Mouse (Mus musculus) embryo, embryonic 11 days (tissue): ENCODE data around the gene BC051019.
A peak's percentile ranks its signal among the peaks of the same experiment; 100 is the strongest.

Experiments
- DNase-seq: peaks from one replicate; pipeline ENCODE4 v3.0.0-alpha.2; 2015

Gene BC051019

DNA sequence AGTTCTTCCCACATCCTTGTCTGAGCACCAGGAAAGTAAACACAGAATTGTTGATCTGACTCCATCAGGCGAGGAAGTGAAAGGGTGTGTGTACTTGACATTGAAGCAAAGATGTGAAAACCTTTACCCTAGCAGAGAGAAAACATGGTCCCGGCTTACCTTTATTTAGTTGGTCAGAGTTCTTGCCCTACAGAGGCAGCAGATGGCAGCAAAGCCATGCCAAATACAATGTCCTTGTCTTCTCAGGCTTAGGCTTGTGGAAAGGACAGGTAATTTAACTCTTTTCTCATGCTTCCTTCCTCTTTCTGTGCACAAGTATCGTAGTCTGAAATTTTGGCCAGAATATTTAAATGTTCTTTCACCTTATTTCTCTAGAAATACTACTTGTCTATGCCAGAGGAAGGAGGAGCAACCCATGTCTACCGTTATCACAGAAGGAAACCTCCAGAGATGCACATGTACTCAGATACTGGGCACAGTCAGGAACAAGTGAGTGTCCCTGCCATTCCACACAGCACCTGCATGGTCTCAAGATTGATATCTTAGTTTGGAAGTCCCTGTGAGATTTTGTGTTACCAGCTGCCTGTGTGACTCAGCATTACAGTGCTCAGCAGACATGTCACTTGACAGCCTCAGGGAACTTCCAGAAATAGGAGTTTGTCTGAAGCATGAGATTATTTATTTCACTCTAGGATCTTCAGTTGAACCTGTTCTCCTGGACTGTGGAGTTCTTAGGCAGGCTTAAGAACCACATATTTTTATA is 16.4 kb downstream of the BC051019 start:
- peak; percentile 62 for DNase-seq

DNA sequence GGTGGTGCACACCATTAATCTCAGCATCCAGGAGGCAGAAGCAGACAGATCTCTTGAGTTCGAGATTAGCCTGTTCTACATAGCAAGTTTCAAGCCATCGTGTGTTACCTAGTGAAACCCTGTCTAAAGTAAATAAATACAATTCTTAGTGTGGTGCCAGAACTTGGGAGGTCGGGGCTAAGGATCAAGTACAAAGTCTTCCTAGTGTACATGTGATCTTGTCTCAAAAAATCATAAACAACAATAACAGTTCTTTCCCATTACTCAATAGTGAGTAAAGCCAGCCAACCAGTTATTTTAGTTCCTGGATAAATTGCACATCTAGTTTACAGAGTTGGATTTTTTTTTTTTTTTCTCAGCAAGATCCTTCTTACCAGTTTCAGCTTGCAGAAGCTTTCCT is 19.2 kb downstream of the BC051019 start:
- DNase-seq: no peak

DNA sequence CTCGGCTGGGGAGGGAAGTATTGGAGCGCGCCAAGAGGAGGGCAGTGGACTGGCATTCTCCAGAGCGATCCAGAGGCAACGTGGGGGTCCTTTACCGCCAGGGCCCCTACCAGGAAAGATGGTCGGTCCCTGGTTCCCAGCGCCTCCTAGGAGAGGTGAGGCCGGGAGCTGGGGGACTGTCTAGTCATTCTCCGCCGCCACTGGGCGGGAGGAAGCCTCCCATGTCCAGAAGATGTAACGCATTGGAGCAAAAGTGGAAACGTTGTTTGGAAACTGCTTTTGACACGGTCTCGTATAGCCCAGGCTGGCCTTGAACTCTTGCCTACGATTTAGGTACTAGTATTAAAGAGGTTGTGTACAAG is 19.7 kb downstream of the BC051019 start:
- DNase-seq: no peak

DNA sequence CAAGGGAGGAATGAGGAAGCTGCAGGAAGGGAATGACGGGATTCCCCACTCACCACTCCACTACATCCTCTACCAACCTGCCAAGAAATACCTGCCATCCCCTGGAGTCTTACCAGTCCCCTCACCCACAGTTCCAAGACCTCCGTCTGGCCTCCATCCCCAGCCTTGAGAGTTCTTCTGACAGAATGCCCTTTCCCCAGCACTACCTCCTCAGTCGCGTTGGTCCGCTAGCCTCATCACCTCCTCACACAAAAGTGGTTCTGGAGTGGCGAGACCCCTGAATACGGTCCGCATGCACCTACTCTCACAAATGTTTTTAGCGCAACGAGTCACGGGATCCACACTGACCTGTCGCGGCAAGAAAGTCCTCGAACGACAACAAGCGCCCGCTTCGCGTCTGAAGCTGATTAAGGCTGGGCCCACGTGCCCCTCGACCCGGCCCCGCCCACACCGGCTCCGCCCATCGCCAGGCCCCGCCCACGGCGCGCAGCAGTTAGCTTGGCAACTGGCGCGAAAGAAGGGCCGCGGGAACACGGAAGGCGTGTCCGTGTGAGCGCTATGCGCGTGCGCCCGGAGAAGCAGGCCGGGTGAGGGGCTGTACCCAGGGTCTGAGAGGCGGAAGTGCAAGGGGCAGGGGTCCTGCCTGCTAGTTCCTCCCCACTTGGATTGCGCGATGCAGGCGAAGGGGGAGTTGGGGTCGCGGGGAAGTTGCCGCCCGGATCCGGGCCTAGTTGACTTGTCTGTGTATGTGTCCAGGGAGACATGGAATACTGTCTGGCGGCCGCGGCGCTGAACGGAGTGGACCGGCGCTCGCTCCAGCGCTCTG is 20.2 kb downstream of the BC051019 start, which contains the start of the genes St5 and Akip1:
Gene St5 (minus strand): TSS at position 416 of the 826 bp plus-strand sequence.
Gene Akip1 (plus strand): TSS at position 501 of the 826 bp plus-strand sequence.
- peak; percentile 97 for DNase-seq

DNA sequence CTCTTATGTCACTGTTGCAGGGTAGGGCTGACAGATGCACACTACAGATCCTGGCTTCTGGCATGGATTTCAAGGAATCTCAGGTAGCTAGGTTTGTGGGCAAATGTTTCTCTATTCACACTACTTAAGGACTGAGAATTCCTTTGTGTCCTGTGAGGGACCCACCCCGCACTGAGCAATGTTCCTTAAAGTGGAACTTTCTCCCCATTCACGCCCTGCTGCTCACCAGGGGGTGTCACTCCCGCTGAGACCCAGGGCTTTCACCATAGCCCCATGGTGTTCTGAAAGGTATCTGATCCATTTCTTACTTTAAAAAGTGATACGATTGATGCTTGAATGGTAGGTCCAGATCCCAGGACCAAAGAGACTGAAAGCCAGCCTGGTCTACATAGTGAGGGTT is 20.9 kb downstream of the BC051019 start:
- DNase-seq: no peak

DNA sequence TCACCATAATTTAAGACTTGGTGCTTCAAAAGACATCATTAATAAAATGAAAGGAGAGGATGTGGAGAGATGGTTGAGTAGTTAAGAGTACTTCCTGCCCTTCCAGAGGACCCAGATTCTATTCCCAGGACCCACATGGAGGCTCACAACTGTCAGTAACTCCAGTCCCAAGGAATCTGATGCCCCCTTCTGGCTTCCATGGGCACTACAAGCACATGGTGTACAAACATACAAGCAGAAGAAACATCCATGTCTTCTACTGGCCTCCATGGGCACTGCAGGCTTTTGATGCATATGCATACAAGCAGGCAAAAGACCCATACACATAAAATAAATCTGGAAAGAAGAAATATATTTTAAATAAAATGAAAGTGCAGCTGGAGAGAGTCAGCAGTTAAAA is 23.4 kb downstream of the BC051019 start:
- no peak for DNase-seq

DNA sequence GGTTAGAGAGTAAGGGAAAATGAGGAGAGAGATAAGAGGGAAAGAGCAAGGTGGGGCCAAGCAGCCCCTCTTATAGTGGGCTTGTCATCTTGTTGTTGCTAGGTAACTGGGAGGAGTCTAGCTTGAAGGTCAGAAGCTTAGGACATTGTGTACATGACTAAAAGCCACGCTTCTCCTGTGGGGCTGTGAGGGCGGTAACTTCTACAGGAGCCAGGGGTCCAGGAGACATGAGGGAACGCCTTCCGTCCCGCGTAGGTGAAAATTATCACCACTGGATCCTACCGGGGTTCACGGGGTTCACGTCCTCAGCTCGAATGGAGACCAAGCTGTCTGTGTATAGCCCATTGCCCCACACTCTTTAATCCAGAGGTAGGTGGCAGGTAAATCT is 28.3 kb downstream of the BC051019 start:
- DNase-seq: no peak

DNA sequence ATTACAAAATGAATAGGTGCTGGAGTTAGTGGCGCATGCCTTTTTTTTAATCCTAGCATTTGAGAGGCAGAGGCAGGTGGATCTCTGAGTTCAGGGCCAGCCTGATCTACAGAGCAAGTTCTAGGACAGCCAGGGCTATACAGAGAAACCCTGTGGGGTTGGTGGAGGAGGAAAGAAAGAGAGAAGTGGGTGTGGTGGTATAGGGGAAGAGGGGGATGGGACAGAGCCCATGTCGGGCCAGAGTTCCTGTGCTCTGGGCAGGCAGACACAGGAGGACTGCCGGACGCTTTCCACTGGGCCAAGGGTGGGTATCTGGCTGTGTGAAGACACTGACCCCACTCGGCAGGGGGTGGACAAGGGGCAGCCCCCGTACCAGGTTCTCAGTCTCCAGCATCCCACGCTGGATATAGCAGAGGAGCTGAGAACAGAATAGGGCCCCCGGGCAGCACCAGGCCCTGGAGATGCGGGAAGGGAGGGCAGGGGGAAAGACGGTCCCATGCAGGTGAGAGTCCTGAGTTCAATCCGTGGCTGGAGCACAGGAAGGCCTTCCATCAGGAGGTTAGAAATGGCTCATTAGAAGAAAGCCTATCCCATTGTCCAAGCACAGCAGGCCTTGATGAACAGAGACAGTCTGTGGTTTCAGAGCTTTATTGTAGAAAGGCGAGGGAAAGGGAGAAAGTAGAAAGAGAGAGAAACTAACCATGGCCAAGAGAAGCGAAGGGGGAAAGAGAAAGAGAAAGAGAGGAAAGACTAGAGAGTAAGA is 28.9 kb downstream of the BC051019 start:
- no peak for DNase-seq

DNA sequence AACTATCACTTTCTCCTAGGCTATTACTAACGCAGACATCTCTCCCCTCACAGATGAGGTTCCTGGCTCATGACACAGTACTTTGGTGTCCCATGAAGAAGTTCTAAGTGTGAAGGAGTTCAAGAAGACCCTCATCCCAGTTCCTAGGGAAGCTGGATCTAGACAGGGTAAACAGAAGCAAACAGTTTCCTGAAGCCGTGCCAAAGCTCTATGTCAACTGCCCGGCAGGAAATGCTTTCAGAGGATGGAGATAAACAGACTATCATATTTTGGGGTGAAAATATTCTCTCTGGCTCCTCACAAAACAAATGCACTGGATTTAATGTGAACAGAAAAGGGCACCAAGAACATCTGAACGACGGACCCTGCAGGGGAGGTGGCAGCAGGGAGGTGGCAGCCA is 32.7 kb downstream of the BC051019 start:
- DNase-seq: no peak

DNA sequence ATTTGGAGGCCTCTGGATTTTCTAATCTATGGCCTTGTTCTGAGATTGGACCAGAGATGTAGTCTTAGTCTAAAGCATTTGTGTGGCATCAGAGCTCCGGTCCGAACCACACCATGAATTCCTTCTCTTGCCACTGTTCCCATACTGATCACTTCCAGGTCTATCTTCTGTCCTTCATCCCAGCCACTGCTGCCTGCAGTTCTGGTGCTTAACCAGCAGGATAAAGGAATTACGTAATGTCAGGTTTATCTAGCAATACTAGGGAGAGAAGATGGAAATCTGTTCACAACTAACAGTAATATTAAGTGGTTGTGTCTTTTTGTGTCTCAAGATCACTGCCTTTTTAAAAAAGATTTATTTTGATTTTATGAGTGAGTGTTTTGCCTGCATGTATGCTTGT is 33.5 kb downstream of the BC051019 start:
- no peak for DNase-seq

DNA sequence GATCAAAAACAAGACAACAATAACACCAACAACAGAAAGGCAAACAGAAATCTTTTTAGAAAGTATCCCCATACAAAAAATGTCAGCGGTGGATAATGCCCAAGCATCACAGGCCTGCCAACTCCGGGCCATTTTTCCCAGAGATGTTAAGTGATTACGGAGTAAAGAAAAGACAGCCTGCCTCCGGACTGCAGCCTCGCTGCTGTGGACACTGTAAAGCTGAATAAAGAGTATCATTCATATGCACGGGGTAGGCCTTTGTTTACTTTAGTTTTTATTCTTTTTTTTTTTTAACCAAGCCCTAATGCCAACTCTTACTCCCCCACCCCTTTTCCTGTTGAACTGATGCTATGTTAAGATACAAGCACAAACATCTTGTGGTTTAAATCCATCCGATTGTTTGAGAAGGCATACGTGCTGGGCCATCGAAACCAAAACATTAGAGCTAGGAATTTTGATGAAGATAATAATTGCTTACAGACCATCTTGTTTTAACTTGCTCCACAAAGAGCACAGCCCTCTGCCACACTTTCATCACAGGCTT is 37.0 kb downstream of the BC051019 start:
- DNase-seq: peak; percentile 17

DNA sequence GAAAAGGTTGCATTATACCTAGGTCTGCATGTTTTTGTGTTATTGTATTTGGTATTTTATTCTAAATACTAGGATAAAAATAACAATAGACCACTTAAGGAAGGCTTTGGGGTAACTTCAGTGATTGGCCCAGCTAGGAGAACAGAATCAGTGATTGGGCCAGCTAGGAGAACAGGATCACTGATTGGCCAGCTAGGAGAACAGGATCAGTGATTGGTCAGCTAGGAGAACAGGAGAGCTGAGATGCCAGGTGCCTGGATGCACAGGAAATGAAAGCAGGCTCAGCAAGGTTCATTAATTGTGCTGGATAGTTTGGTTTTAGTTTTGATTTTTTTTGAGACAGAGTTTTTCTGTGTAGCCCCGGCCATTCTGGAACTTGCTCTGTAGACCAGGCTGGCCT is 42.8 kb downstream of the BC051019 start:
- no peak for DNase-seq

DNA sequence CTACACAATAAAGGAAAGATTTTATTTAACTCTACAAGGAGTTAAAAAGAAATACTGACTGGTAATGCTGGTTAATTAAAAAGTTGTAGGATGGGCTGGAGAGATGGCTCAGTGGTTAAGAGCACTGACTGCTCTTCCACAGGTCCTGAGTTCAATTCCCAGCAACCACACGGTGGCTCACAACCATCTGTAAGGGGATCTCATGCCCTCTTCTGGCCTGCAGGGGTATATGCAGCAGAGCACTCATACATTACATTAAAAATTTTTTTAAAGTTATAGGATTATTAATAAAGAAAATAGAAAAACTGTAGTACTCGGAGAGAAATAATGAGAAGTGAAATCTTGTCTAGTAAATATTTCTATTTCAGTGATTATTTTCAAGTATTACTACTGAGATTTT is 43.4 kb downstream of the BC051019 start:
- no peak for DNase-seq

DNA sequence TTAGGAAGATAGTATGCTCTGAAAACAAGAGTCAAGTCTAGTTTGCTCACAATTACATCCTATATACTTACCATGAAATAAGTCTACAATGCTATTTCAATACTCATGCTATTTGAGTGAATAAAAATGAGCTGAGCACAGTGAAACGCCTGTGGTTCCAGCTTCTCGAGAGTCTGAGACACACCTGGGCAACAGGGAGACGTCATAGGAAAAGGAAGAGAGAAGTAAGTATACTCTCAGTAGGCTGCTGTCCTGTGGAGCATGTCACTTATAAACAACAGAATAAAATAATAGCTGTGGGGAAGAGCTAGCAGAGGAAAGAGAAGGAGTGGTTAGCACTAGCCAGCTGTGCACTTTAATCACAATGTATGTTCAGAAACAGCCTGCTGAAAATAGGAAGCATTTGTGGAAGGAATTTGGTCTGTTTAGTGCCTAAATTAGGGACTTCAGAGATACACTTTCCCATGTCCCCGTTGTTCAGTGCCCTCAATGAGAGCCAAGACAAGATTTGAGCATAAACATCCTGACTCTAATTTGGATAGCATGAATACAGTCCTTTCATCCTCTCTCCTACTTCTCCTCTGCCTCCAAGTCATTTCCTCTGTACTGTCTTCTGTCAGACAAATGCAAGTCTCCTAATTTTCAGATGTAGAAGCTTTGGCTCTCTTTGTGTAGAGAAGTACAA is 48.6 kb downstream of the BC051019 start:
- DNase-seq: no peak

DNA sequence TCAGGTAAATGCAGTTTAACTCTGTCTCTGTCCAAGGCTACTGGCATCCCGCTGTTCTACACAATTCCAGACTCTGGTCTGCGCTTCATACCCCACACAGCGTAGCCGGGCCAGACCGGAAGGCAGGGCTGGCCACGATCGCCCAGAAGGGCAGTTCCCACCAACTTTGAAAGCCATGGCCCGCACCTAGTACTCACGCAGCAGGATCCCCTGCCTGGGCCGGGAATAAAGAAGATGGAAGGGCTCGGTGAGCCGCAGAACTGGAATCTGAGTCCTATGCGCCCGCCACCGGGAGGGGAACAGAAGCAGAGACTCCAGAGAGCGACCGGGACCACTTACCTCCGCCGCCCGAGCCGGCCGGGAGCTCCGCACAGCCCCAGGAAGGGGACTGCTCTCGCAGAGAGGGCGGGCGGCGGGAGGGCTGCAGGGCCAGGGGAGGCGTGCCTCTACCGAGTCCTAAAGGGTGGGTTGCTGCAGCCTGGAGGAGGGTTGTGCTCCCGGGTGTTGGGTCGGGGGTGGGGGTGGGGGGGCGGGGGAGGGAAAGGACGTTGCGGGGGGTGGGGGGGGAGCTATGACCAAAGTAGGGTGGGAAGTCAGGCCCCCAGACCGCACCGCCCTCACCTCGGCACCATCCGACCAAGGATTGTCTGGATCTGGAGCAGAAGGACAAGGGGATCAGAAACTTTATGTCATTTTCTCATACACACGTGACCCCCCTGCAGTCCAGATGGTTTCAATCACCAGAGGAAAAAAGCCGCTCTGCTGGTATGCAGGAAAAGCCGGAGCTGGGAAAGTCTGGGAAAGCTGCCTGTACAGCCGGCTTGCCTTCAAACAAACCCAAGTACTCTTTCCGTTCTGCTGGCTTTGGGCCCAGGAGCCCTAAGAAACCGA is 51.8 kb downstream of the BC051019 start:
- DNase-seq: peak; percentile 94

DNA sequence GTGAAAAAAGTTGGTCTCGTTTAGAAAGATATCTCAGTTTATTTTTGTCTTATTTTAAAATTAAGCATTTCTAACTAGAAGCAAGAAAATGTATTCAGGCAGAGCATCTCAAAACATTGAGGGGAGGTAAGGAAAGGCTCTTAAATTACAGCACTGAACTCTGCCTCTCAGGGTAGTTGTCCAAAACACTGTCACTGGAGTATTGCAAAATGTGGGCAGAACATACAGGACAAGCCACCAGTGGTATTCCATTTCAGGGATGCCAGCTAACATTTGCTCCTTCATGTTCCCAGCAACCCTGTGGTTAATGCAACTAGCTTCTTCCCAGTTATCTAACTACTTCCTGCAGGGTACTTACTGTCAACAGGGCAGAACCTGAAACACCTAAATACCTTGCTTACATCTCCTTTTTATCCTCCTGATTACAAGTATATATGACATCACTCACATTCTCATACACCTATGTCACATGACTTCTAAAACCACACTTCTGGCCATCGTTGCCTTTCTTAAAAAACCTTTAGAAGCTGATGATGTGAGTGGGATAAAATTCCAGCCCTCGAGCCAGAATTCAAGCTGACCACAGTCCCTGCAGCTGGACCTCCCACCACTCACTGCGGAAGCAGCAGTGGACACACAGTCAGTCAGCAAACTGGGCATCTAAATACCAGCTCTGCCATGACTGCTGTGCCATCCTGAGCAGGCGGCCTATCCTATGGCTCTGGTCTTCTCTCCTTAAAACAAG is 54.1 kb downstream of the BC051019 start:
- DNase-seq: no peak

DNA sequence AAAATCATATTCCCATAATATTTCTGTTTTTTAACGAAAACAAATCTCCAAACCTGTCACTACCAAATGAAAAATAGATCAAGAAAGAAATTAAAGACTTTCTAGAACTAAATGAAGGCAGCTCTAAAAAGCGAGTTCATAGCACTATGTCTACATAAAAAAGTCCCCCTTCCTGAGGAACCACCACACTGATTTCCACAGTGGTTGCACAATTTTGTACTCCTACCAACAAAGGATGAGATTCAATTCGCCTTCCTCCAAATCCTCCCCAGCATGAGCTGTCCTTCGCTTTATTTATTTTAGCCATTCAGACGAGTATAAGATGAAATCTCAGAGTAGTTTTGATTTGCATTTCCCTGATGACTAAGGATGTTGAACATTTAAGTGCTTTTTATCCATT is 57.0 kb downstream of the BC051019 start:
- no peak for DNase-seq

DNA sequence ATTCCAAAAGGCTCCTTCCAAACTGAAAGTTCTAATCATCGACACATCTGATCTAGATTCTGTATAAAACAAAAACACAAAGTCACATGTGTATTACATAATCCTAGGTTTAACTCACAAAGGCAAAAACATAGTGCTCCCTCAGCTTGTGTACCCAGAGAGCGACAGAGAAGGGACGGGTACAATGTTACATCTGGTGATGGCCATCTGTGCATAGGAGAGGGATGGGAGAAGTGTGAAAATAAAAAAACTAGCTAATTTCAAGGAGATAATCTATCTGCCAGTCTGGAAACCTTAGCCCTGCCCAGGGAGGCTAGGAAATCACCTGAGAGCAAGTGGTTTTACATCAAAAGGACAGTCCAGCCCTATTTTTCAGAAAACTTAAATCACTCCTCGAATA is 61.0 kb downstream of the BC051019 start:
- no peak for DNase-seq
